Mouse (Mus musculus): Measurements from ENCODE around the gene Abcb4. TPM values are rescaled to one million over a fixed set of nuclear protein-coding genes. Genes with fewer than 3 reads are reported as not detected.

Abcb4 gene
- polyA plus RNA-seq, 1 experiment from 2014 or later = 1.0 TPM

Other genes starting within 250 kb of the Abcb4 start
- 2.2 TPM in 2 replicates for gene Abcb1a, start 233.6 kb upstream of the Abcb4 start, polyA plus RNA-seq (2015; fragmentation: Nextera tagmentation; extraction: Ambion mirVana)
- 0.59 and 0.96 TPM in 2 replicates for gene Abcb1b, start 95.6 kb upstream of the Abcb4 start, polyA plus RNA-seq (2015; fragmentation: Nextera tagmentation; extraction: Ambion mirVana)
- 23.6 and 24.8 TPM in 2 replicates for gene Crot, start 103.6 kb downstream of the Abcb4 start, polyA plus RNA-seq (2015; fragmentation: Nextera tagmentation; extraction: Ambion mirVana)
- gene Tmem243, start 207.0 kb downstream of the Abcb4 start, polyA plus RNA-seq (2015; fragmentation: Nextera tagmentation; extraction: Ambion mirVana) = 5.2 and 8.7 TPM in 2 replicates

Data from hindbrain, embryonic 16.5 days (tissue).